Mouse (Mus musculus): ENCODE measurements at regions not wholly inside any gene's neighbourhood (a gene's known extent, or its start where the extent isn't known, plus 50 kb on each side); places are given as distances from the start of the nearest gene placed in this dataset.

DNA sequence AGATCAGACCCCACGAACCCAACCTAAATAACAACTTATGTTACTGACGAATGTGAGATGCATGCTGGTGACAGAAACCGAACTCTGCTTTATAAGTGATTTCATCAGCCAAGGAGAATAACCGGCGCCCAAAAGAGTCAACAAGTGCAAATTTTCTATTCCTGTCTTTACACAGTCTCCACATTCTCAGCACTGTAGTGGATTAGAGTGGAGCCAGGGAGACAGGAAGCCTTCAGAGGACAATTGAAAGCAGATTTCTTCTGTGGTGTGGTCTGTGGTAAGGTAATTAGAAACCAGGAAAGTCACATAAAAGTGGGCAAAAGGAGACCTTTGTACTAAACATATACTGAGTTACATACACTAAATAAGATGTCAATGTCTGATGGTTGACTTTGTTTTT lies 68.0 kb upstream of the Gm34302 start:
- no peak for DNase-seq (ENCODE audit: low spot score in 2 of 2)

DNA sequence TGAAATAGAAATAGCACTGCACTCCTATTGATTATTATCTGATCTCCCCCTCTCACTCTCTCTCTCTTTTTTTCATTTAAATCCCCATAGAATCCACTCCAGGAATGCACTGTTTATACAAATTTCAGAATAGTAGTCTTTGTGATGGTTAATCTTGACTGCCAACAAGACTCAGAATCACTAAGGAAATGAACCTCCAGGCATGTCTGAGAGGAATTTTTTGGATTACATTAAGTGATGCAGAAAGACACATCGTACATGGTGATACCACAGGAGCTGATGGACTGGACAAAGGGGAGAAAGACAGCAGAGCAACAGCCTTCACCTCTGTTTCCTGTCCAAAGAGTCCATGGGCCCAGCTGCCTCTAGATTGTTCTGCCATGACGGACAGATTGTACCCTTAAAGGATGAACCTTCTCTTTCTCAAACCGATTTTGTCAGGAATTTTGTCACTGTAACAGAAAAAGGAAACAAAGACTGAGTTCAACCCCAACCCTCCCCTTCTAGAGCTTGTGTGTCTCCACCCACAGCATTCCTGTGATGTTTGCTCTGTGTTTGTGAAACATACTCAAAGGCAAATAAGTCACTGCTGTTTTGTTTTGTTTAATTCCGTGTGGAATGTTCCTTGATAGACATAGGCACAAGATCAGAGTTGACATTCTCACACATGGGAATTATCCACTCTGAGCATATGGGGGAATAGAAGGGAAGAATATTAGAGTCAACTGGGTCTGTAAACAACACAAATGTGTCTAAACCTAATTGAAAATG lies 59.1 kb upstream of the Gm34302 start:
- DNase-seq (ENCODE audit: low spot score in 2 of 2): no peak

DNA sequence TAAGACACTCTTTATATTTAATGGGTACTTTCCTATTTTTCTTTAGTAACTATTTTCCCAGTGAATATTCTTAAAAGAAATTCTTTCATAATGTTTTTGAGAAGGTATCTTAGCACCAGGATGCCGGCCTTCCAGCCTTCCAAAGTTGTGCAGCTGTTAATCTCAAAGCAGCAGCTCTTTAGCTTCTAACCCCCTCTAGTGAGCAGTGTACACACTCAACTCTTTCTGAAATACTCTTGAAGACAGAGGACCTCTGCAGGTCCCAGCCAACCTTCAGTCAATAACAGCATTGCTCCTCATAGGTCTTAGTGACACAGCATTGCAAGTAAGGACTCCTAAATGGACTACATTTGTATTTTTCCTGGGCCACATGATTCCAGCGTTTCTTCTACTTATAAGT lies 55.2 kb upstream of the Gm34302 start:
- DNase-seq (ENCODE audit: low spot score in 2 of 2): no peak

DNA sequence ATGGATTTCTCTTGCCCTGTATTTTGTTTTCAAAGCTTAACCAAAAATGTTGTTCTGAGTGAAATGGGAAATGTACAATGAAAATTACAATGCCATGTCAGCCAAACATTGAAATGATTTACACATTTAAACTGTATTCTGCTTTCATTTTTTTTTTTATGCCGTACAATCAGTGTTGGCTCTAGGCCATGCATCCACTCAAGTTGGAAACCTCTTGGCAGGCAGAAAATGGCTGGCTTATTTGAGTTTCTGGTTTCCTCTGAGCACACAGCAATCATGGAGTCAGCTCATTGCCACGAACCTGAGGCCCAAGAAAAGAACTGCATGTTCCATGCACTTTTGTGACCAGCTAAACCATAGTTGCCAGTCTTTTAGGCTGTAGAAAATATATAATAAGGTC lies 50.5 kb upstream of the Gm34302 start:
- DNase-seq (ENCODE audit: low spot score in 2 of 2): no peak
